Mouse (Mus musculus) midbrain, embryonic 12.5 days (tissue): ENCODE data around the gene Tmem120a. TPM values are rescaled to one million over a fixed set of nuclear protein-coding genes. Genes with fewer than 3 reads are reported as not detected.
A peak's percentile ranks its signal among the peaks of the same experiment; 100 is the strongest.

Experiments used
- ATAC-seq: fragments of 200-750 bp; cut with Nextera tagmentation; 2 replicates; pipeline ENCODE4 v1.8.0; 2017; ENCODE audit warnings: low read depth, moderate TSS enrichment, moderate library complexity; ENCODE audit not compliant: low FRiP score
- H3K27ac ChIP-seq: fragments of 300-500 bp; sonication (generic); replicated peaks from 2 replicates; pipeline ENCODE4 v1.5.1; 2016; ENCODE audit warnings: mild to moderate bottlenecking
- H3K27me3 ChIP-seq: fragments of 300-500 bp; sonication (generic); 2 replicates; pipeline ENCODE4 v1.6.1; 2016; ENCODE audit warnings: mild to moderate bottlenecking
- H3K36me3 ChIP-seq: fragments of 300-500 bp; sonication (generic); 2 replicates; pipeline ENCODE4 v1.6.1; 2016
- H3K4me1 ChIP-seq: fragments of 300-500 bp; sonication (generic); 2 replicates; pipeline ENCODE4 v1.6.1; 2016
- H3K4me2 ChIP-seq: fragments of 300-500 bp; sonication (generic); replicated peaks from 2 replicates; pipeline ENCODE4 v1.6.1; 2016; ENCODE audit warnings: mild to moderate bottlenecking, moderate library complexity
- H3K4me3 ChIP-seq: fragments of 300-500 bp; sonication (generic); 2 replicates; pipeline ENCODE4 v1.5.1; 2016; ENCODE audit warnings: mild to moderate bottlenecking
- H3K9ac ChIP-seq: fragments of 300-500 bp; sonication (generic); replicated peaks from 2 replicates; pipeline ENCODE4 v1.6.1; 2016; ENCODE audit warnings: mild to moderate bottlenecking, moderate library complexity
- H3K9me3 ChIP-seq: fragments of 300-500 bp; sonication (generic); 2 replicates; pipeline ENCODE4 v1.6.1; 2016; ENCODE audit warnings: mild to moderate bottlenecking
- WGBS: fragments of 180-500 bp; shearing (Covaris S2); methylation state at CpG from one replicate; pipeline ENCODE4 v1.1.7; 2016; 5-methylcytosine and 5-hydroxymethylcytosine counted together
- polyA plus RNA-seq: library from polyadenylated mRNA; unstranded; fragments of >200 nt; fragmentation: Nextera tagmentation; extraction: Ambion mirVana; gene quantifications from 2 replicates; pipeline ENCODE4 v1.2.1, GENCODE M21; 2016

Tmem120a gene
- polyA plus RNA-seq, 1 experiment from 2014 or later = 65.3 TPM

GRCm38 (mm10) chr5:135751041-135751440 lies 6.8 kb upstream of the Tmem120a start:
- 83% methylated on average over 1 of the region's 1 CpGs for WGBS
- H3K4me2 ChIP-seq = no peak overlapping the region
- no peaks in the 10 kb centered on the region for H3K4me1 ChIP-seq
- H3K9me3 ChIP-seq = peaks cover 14% of the 10 kb centered on the region
- no peak overlapping the region for H3K27ac ChIP-seq
- ATAC-seq = no peak
- H3K9ac ChIP-seq = no peak overlapping the region
- H3K36me3 ChIP-seq = no peaks in the 10 kb centered on the region
- no peak overlapping the region for H3K4me3 ChIP-seq
- H3K27me3 ChIP-seq = peaks cover 11% of the 10 kb centered on the region

GRCm38 (mm10) chr5:135744742-135745141 lies 494 bp upstream of the Tmem120a start:
- Histone ChIP-seq H3K36me3 (peaks cover 18% of the 10 kb centered on the region; the same call in 1 of the 2 replicates), H3K4me3 (peak overlapping the region; percentile 91), H3K9me3 (peaks cover 14% of the 10 kb centered on the region), H3K4me1 (peaks cover 19% of the 10 kb centered on the region), H3K9ac (peak overlapping the region; percentile 74), H3K27me3 (peaks cover 22% of the 10 kb centered on the region), H3K27ac (peak overlapping the region; percentile 58; the same call in 1 of the 2 replicates), H3K4me2 (peak overlapping the region; percentile 96)
- no peak; the same call in 1 of the 2 replicates for ATAC-seq
- 30% methylated on average over 12 of the region's 12 CpGs for WGBS

- Histone ChIP-seq H3K36me3 (peaks cover 21% of the 10 kb centered on the region), H3K27ac (no peak overlapping the region), H3K9ac (peak overlapping the region; percentile 74), H3K4me2 (peak overlapping the region; percentile 96), H3K4me3 (peak overlapping the region; percentile 91), H3K9me3 (peaks cover 9% of the 10 kb centered on the region; the same call in 1 of the 2 replicates), H3K27me3 (peaks cover 21% of the 10 kb centered on the region), H3K4me1 (peaks cover 19% of the 10 kb centered on the region)
- peak; percentile 34; the same call in 1 of the 2 replicates for ATAC-seq
- 21% methylated on average over 18 of the region's 18 CpGs for WGBS
These were observed 1.1 kb downstream of the Tmem120a start for GRCm38 (mm10) chr5:135742941-135743740.

GRCm38 (mm10) chr5:135742156-135742555 lies 2.1 kb downstream of the Tmem120a start:
- Histone ChIP-seq H3K9ac (no peak overlapping the region), H3K4me2 (no peak overlapping the region), H3K4me3 (no peak overlapping the region), H3K36me3 (peaks cover 30% of the 10 kb centered on the region), H3K27ac (no peak overlapping the region), H3K27me3 (peaks cover 16% of the 10 kb centered on the region), H3K9me3 (peaks cover 2% of the 10 kb centered on the region; the same call in 1 of the 2 replicates), H3K4me1 (peaks cover 19% of the 10 kb centered on the region)
- WGBS = 76% methylated on average over 10 of the region's 10 CpGs
- no peak for ATAC-seq

- Histone ChIP-seq H3K4me2 (no peak overlapping the region), H3K4me1 (peaks cover 12% of the 10 kb centered on the region), H3K9ac (no peak overlapping the region), H3K9me3 (0 out of 2 replicates have a peak, but pooled peaks cover 3% of the 10 kb centered on the region), H3K4me3 (no peak overlapping the region), H3K27ac (no peak overlapping the region), H3K36me3 (peaks cover 69% of the 10 kb centered on the region), H3K27me3 (no peaks in the 10 kb centered on the region)
- ATAC-seq = no peak
- WGBS = 33% methylated on average over 6 of the region's 6 CpGs
These were observed 6.0 kb downstream of the Tmem120a start for GRCm38 (mm10) chr5:135738266-135738665.

- Histone ChIP-seq H3K9me3 (0 out of 2 replicates have a peak, but pooled peaks cover 3% of the 10 kb centered on the region), H3K27ac (no peak overlapping the region), H3K4me3 (no peak overlapping the region), H3K36me3 (peaks cover 80% of the 10 kb centered on the region), H3K4me1 (0 out of 2 replicates have a peak, but pooled peaks cover under 1% of the 10 kb centered on the region), H3K4me2 (no peak overlapping the region), H3K9ac (no peak overlapping the region), H3K27me3 (no peaks in the 10 kb centered on the region)
- WGBS = 79% methylated on average over 7 of the region's 7 CpGs
- ATAC-seq = no peak
These were observed 7.1 kb downstream of the Tmem120a start for GRCm38 (mm10) chr5:135737154-135737553.

- Histone ChIP-seq H3K36me3 (peaks cover 82% of the 10 kb centered on the region), H3K9ac (no peak overlapping the region), H3K4me1 (no peaks in the 10 kb centered on the region), H3K4me2 (no peak overlapping the region), H3K27ac (no peak overlapping the region), H3K27me3 (no peaks in the 10 kb centered on the region), H3K4me3 (no peak overlapping the region), H3K9me3 (0 out of 2 replicates have a peak, but pooled peaks cover 3% of the 10 kb centered on the region)
- 94% methylated on average over 16 of the region's 16 CpGs for WGBS
- ATAC-seq = no peak
These were observed 7.7 kb downstream of the Tmem120a start for GRCm38 (mm10) chr5:135736544-135736943.

GRCm38 (mm10) chr5:135735741-135736140 lies 8.5 kb downstream of the Tmem120a start:
- no peak overlapping the region for H3K4me3 ChIP-seq
- no peak for ATAC-seq
- peaks cover 82% of the 10 kb centered on the region for H3K36me3 ChIP-seq
- H3K4me1 ChIP-seq = no peaks in the 10 kb centered on the region
- WGBS = 94% methylated on average over 13 of the region's 13 CpGs
- no peak overlapping the region for H3K9ac ChIP-seq
- no peak overlapping the region for H3K4me2 ChIP-seq
- H3K27me3 ChIP-seq = no peaks in the 10 kb centered on the region
- 0 out of 2 replicates have a peak, but pooled peaks cover 3% of the 10 kb centered on the region for H3K9me3 ChIP-seq
- H3K27ac ChIP-seq = no peak overlapping the region

GRCm38 (mm10) chr5:135734057-135734680 lies 10.1 kb downstream of the Tmem120a start:
- Histone ChIP-seq H3K27ac (no peak overlapping the region), H3K4me2 (no peak overlapping the region), H3K4me3 (no peak overlapping the region), H3K27me3 (no peaks in the 10 kb centered on the region), H3K36me3 (peaks cover 92% of the 10 kb centered on the region), H3K9ac (no peak overlapping the region), H3K9me3 (0 out of 2 replicates have a peak, but pooled peaks cover 3% of the 10 kb centered on the region), H3K4me1 (no peaks in the 10 kb centered on the region)
- 94% methylated on average over 42 of the region's 42 CpGs for WGBS
- ATAC-seq = peak; percentile 41; the same call in 1 of the 2 replicates

GRCm38 (mm10) chr5:135733071-135733470 lies 11.2 kb downstream of the Tmem120a start:
- Histone ChIP-seq H3K9ac (no peak overlapping the region), H3K9me3 (0 out of 2 replicates have a peak, but pooled peaks cover 3% of the 10 kb centered on the region), H3K27ac (no peak overlapping the region), H3K36me3 (peaks cover 99% of the 10 kb centered on the region), H3K4me2 (no peak overlapping the region), H3K27me3 (no peaks in the 10 kb centered on the region), H3K4me1 (no peaks in the 10 kb centered on the region; the same call in none of the 2 replicates), H3K4me3 (no peak overlapping the region)
- no peak for ATAC-seq
- WGBS = 98% methylated on average over 4 of the region's 4 CpGs

- no peak overlapping the region for H3K4me2 ChIP-seq
- H3K36me3 ChIP-seq = peaks cover 88% of the 10 kb centered on the region
- H3K4me3 ChIP-seq = no peak overlapping the region
- H3K27ac ChIP-seq = no peak overlapping the region
- H3K9me3 ChIP-seq = 0 out of 2 replicates have a peak, but pooled peaks cover 3% of the 10 kb centered on the region
- WGBS = 93% methylated on average over 16 of the region's 16 CpGs
- H3K27me3 ChIP-seq = no peaks in the 10 kb centered on the region
- peaks cover 12% of the 10 kb centered on the region for H3K4me1 ChIP-seq
- ATAC-seq = no peak
- no peak overlapping the region for H3K9ac ChIP-seq
These were observed 12.9 kb downstream of the Tmem120a start for GRCm38 (mm10) chr5:135731322-135731721.

- 92% methylated on average over 10 of the region's 10 CpGs for WGBS
- Histone ChIP-seq H3K9ac (no peak overlapping the region), H3K36me3 (peaks cover 84% of the 10 kb centered on the region), H3K4me3 (no peak overlapping the region), H3K27me3 (no peaks in the 10 kb centered on the region), H3K9me3 (0 out of 2 replicates have a peak, but pooled peaks cover 3% of the 10 kb centered on the region), H3K27ac (no peak overlapping the region), H3K4me1 (peaks cover 16% of the 10 kb centered on the region), H3K4me2 (no peak overlapping the region)
- ATAC-seq = no peak
These were observed 13.3 kb downstream of the Tmem120a start for GRCm38 (mm10) chr5:135730916-135731315.
